Mouse (Mus musculus) forebrain, embryonic 11.5 days (tissue): ENCODE measurements around the gene Hdac4. TPM values are rescaled to one million over a fixed set of nuclear protein-coding genes. Genes with fewer than 3 reads are reported as not detected.

Experiments
- ATAC-seq: fragments of 200-750 bp; cut with Nextera tagmentation; replicated peaks from 2 replicates; pipeline ENCODE4 v1.8.0; 2017; ENCODE audit warnings: moderate TSS enrichment; ENCODE audit not compliant: low FRiP score
- DNase-seq: peaks from one replicate; pipeline ENCODE4 v3.0.0-alpha.2; 2017; ENCODE audit warnings: low spot score
- H3K27ac ChIP-seq: fragments of 300-500 bp; sonication (generic); 2 replicates; pipeline ENCODE4 v1.5.1; 2014; ENCODE audit warnings: low read depth, low read length
- H3K27me3 ChIP-seq: fragments of 300-500 bp; sonication (generic); 2 replicates; pipeline ENCODE4 v1.6.1; 2014; ENCODE audit warnings: mild to moderate bottlenecking, low read length, mixed read lengths; ENCODE audit not compliant: control insufficient read depth, insufficient read depth
- H3K36me3 ChIP-seq: fragments of 300-500 bp; sonication (generic); 2 replicates; pipeline ENCODE4 v1.6.1; 2014; ENCODE audit warnings: mild to moderate bottlenecking, low read length, moderate library complexity, mixed read lengths; ENCODE audit not compliant: control insufficient read depth, insufficient read depth
- H3K4me1 ChIP-seq: fragments of 300-500 bp; sonication (generic); replicated peaks from 2 replicates; pipeline ENCODE4 v1.6.1; 2014; ENCODE audit warnings: low read length, mixed read lengths; ENCODE audit not compliant: control insufficient read depth, insufficient read depth
- H3K4me2 ChIP-seq: fragments of 300-500 bp; sonication (generic); 2 replicates; pipeline ENCODE4 v1.6.1; 2014; ENCODE audit warnings: low read depth, mild to moderate bottlenecking, low read length, moderate library complexity, mixed read lengths; ENCODE audit not compliant: severe bottlenecking
- H3K4me3 ChIP-seq: fragments of 300-500 bp; sonication (generic); 2 replicates; pipeline ENCODE4 v1.5.1; 2014; ENCODE audit warnings: low read depth, low read length
- H3K9ac ChIP-seq: fragments of 300-500 bp; sonication (generic); 2 replicates; pipeline ENCODE4 v1.6.1; 2014; ENCODE audit warnings: low read length
- H3K9me3 ChIP-seq: fragments of 300-500 bp; sonication (generic); 2 replicates; pipeline ENCODE4 v1.6.1; 2016; ENCODE audit warnings: low read length, mixed read lengths; ENCODE audit not compliant: control insufficient read depth
- WGBS: fragments of 180-500 bp; shearing (Covaris S2); extraction: QIAGEN DNeasy Blood & Tissue Kit; methylation state at CpG from one replicate; pipeline ENCODE4 v1.1.7; 2014; 5-methylcytosine and 5-hydroxymethylcytosine counted together
- polyA plus RNA-seq: library from polyadenylated mRNA; unstranded; fragments of >200 nt; fragmentation: Nextera tagmentation; extraction: Ambion mirVana; gene quantifications from 2 replicates; pipeline ENCODE4 v1.2.1, GENCODE M21; 2014

Gene Hdac4
- polyA plus RNA-seq, 1 experiment from 2014 or later, result 29.6 TPM

DNA sequence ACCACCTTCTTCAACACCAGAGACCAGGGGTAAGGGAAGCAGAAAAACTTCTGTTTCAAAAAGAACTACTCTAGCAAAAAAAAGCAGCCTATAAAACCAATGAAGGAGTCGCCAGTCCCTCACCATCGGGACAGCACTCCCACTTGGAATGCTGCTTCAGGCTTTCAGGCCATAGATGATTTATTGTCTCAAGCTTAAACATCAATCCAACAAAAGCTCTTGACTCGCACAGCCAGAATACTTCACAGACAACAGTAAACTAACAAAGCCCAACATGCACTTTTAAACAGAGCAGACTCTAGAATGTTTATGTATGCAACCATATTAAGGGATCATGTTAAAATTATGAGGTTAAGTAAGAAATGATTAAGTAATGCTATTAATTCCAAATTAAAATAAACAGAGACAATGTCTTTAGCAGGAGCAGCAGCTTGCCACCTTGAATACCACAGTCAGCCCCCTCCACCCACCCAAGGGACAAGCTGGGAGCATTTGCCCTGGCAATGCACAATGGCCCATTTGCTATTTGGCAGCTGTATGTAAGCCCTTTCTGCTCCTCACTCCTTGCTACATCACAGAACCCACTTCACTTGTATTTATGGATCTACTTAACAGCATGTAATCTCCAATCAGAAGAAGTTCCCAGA lies 21.1 kb downstream of the Hdac4 start:
- no peaks in the 10 kb centered on the region for H3K9me3 ChIP-seq
- H3K36me3 ChIP-seq, result no peaks in the 10 kb centered on the region
- DNase-seq (no peak), ATAC-seq (no peak)
- H3K4me1 ChIP-seq, result peaks cover 10% of the 10 kb centered on the region
- no peaks in the 10 kb centered on the region for H3K27me3 ChIP-seq
- no peak overlapping the region for H3K4me3 ChIP-seq
- no peak overlapping the region for H3K9ac ChIP-seq
- WGBS, result 66% methylated on average over 3 of the region's 3 CpGs
- no peak overlapping the region for H3K27ac ChIP-seq
- no peak overlapping the region for H3K4me2 ChIP-seq

DNA sequence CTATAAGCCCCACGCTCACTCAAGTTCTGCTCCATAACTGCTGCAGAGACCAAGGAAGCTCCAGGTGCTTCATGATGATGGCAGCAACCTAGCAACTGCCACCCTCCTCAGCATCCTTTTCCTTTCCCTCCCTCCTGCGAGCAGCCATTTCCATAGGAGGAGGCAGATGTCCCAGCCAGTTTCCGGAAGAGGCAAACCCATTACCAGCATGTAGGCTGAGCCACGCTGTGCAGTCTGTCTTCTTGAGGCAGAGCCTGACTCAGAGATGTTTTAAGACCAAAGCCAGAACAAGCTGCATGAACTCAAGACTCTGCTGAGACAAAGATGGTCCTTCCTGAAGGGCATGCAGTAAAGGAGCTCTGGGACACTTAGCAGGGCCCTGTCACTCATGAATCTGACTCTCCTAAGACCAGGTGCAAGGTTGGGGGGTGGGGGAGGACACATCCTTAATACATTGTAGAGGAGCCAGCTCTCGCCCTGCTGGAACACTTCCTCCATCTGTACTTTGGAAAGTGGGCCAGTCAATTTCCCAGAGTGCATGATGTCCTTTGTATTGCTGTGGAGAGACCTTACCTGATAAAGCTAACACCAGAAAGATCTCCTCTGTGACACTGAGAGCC lies 24.8 kb downstream of the Hdac4 start:
- Histone ChIP-seq H3K9ac (no peak overlapping the region), H3K36me3 (no peaks in the 10 kb centered on the region), H3K27me3 (no peaks in the 10 kb centered on the region), H3K9me3 (no peaks in the 10 kb centered on the region), H3K4me3 (no peak overlapping the region), H3K4me2 (no peak overlapping the region), H3K4me1 (no peaks in the 10 kb centered on the region), H3K27ac (no peak overlapping the region)
- no peak for ATAC-seq
- no peak for DNase-seq
- WGBS, result 94% methylated on average over 5 of the region's 5 CpGs

DNA sequence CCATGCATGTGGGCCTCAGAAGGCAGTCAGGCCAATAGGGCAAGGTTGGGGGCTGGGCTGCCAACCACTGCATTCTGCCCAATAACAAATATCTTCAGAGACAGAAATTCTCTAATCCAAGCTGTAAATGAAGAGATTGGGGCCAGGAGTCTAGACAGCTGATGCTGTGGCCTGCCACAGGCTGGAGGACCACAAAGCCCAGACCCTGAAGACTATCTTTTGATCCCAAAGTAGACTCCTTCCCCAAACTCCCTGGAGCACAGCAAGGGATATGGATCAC lies 25.8 kb downstream of the Hdac4 start:
- Histone ChIP-seq H3K4me1 (no peaks in the 10 kb centered on the region), H3K27ac (no peak overlapping the region), H3K36me3 (no peaks in the 10 kb centered on the region), H3K27me3 (no peaks in the 10 kb centered on the region), H3K4me2 (no peak overlapping the region), H3K9me3 (no peaks in the 10 kb centered on the region), H3K9ac (no peak overlapping the region), H3K4me3 (no peak overlapping the region)
- no peak for ATAC-seq
- no peak for DNase-seq

DNA sequence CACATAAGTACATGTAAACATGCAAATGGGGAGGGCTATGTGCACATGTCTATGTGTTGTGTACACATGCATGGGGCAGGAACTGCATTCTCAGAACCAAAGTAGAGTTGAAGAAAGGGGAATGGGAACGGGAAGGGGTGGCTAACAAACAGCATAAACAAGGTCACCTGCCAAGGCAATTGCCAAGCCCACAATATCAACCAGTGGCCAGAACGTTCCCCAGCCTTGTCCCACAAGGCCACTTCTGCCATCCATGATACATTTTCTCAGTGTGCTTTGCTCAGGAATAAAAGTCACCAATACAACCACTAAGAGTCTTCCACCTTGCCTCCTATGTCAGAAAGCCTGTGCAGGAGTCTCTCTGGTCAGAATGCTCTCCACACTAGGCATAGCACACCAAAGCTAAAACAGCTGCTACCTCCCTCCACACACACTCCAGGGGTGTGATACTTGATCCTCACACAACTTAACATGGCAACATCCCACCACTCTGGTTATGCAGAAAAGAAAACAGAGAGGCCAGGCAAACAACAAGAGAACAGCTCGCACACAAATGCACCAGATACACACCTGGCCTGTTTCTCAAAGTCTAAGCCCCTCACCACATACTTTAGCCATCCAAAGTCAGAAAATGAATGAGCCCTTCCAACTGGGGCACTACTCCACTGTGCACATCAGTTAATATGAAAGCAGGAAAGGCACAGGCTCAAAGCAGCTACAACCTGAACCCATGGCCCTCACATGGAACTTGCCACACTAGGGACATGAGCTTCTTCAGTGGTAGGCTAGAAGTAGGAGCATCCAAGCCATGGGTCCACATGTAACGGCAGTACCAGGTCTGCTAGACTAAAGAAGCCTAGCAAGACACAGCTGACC lies 26.4 kb downstream of the Hdac4 start:
- Histone ChIP-seq H3K4me3 (no peak overlapping the region), H3K4me2 (no peak overlapping the region), H3K27me3 (no peaks in the 10 kb centered on the region), H3K27ac (no peak overlapping the region), H3K36me3 (no peaks in the 10 kb centered on the region), H3K9me3 (no peaks in the 10 kb centered on the region), H3K9ac (no peak overlapping the region), H3K4me1 (no peaks in the 10 kb centered on the region)
- WGBS, result 92% methylated on average over 4 of the region's 4 CpGs
- no peak for ATAC-seq
- DNase-seq, result no peak

DNA sequence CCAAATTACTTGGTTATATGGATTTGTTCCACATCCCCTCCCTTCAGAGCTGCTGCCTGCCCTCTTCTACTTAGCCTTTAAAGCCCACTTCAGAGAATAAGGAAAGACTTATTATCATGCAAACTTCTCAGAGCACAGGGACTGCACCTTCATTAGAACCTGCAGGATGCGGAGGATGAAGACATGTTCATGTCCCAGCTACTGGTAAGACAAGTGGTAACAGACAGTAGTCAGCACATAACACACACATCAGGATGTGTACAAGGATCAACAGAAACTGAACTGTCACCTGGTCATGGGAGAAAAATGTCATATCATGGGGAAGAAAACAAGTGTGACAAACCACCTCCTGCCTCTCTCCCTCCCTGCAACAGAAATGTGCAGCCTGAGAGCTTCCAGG lies 31.6 kb downstream of the Hdac4 start:
- ATAC-seq, result no peak
- H3K4me1 ChIP-seq, result 0 out of 2 replicates have a peak, but pooled peaks cover 2% of the 10 kb centered on the region
- 85% methylated on average over 1 of the region's 1 CpGs for WGBS

DNA sequence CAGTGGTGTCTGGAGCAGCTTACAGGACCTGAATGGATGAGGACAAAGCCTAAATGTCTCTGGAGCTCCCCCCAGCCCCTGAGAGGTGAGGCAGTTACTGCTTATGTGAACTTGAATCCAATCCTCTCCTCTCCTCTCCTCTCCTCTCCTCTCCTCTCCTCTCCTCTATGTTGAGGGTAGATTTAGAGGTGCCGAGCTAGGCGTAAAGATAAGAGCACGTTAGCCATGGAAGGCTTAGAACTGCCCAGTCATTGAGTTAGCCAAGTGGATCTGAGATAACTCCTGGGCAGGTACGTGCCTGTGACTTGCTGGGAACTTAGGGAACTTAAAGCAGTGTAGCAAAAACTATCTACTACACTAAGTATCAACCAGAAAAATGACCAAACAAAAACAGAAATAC lies 35.7 kb downstream of the Hdac4 start:
- no peak overlapping the region for H3K9ac ChIP-seq
- DNase-seq (no peak), ATAC-seq (no peak)
- WGBS, result 88% methylated on average over 4 of the region's 4 CpGs
- 0 out of 2 replicates have a peak, but pooled peaks cover 2% of the 10 kb centered on the region for H3K4me1 ChIP-seq
- no peaks in the 10 kb centered on the region for H3K27me3 ChIP-seq
- H3K4me3 ChIP-seq, result no peak overlapping the region
- H3K36me3 ChIP-seq, result no peaks in the 10 kb centered on the region
- H3K27ac ChIP-seq, result no peak overlapping the region
- no peak overlapping the region for H3K4me2 ChIP-seq
- no peaks in the 10 kb centered on the region for H3K9me3 ChIP-seq

More for the DNA sequence above, 31.6 kb downstream of the Hdac4 start:
- H3K4me2 ChIP-seq, result no peak overlapping the region
- H3K36me3 ChIP-seq, result no peaks in the 10 kb centered on the region
- no peaks in the 10 kb centered on the region for H3K9me3 ChIP-seq
- H3K9ac ChIP-seq, result no peak overlapping the region
- H3K4me3 ChIP-seq, result no peak overlapping the region
- H3K27ac ChIP-seq, result no peak overlapping the region
- no peaks in the 10 kb centered on the region for H3K27me3 ChIP-seq
- no peak for DNase-seq

DNA sequence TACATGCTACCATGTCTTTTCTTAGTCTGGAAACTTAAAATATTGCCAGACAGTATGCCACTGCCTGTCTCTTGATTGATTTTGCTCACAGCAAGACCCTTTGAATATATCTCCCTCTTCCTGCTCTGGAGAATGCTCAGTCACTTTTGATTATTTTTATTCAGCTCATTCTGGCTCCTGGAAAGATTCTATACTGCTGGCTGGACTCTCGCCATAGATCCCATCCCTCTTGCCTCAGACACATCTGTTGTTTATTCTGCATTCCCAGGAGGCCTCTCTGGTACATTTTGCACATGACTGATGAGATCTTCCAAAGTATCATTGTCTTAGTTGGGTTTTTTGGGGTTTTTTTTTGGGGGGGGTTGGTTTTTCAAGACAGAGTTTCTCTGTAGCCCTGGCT lies 45.3 kb downstream of the Hdac4 start:
- Histone ChIP-seq H3K36me3 (no peaks in the 10 kb centered on the region), H3K27me3 (no peaks in the 10 kb centered on the region), H3K4me2 (no peak overlapping the region), H3K27ac (no peak overlapping the region), H3K9ac (no peak overlapping the region), H3K9me3 (no peaks in the 10 kb centered on the region), H3K4me1 (no peaks in the 10 kb centered on the region), H3K4me3 (no peak overlapping the region)
- 89% methylated on average over 1 of the region's 1 CpGs for WGBS
- ATAC-seq (no peak), DNase-seq (no peak)

DNA sequence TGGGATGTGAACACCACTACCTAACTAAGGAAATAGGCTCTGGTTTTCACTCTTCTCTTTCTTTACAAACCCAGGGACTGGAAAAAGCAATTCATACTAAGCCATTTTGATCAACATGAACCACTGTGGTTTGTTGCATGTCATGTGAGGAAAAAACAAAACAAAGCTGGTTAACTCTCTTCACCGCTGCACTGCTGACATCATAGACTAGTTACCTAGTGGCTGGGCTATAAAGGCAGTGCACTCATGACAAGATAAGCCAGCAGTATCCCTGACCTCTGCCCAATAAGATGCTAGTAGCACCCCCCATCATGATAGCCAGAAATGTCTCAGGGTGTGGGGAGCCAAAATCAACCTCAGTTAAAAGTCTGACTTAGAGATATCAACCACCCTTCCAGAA lies 47.0 kb downstream of the Hdac4 start:
- Histone ChIP-seq H3K27ac (no peak overlapping the region), H3K27me3 (no peaks in the 10 kb centered on the region), H3K36me3 (no peaks in the 10 kb centered on the region), H3K9me3 (no peaks in the 10 kb centered on the region), H3K9ac (no peak overlapping the region), H3K4me2 (no peak overlapping the region), H3K4me1 (no peaks in the 10 kb centered on the region; the same call in 1 of the 2 replicates), H3K4me3 (no peak overlapping the region)
- WGBS, result 94% methylated on average over 1 of the region's 1 CpGs
- DNase-seq (no peak), ATAC-seq (no peak)
